ENCODE assay signal across 18 mouse cellular contexts in genomic region chr5:73971701-73972100, GRCm38 (mm10).
A peak's percentile ranks its signal among the peaks of the same experiment; 100 is the strongest.
DNase-seq lines count a peak whose midpoint lies in the region; ATAC-seq lines count a peak whose summit lies in the region.
"Had no signal": no experiment of that assay in that cellular context is flagged by ENCODE, and none has a peak within 500 bp of the region (broad histone marks: within the 10 kb centered on the region; RNA-seq: fewer than 3 reads in every experiment).

No protein-coding gene starts in this region.

- H3K4me2 ChIP-seq in embryonic facial prominence, embryonic 14.5 days (ENCODE audit: low read depth, low read length) = no peak overlapping the region

- H3K27me3 ChIP-seq in embryonic facial prominence, embryonic 14.5 days (replicated peaks; ENCODE audit: control insufficient read depth, insufficient read depth, low read length) = no peaks in the 10 kb centered on the region
- H3K27me3 ChIP-seq in embryonic facial prominence, embryonic 10.5 days (replicated peaks; ENCODE audit: low read depth, poor library complexity, severe bottlenecking) = no peaks in the 10 kb centered on the region
- H3K27me3 ChIP-seq in heart, embryonic 10.5 days (ENCODE audit: insufficient read depth, poor library complexity, severe bottlenecking) = no peaks in the 10 kb centered on the region

- H3K36me3 ChIP-seq in embryonic facial prominence, embryonic 14.5 days (ENCODE audit: control insufficient read depth, insufficient read depth, low read length) = no peaks in the 10 kb centered on the region
- H3K36me3 ChIP-seq in embryonic facial prominence, embryonic 10.5 days (replicated peaks) = no peaks in the 10 kb centered on the region
- no peaks in the 10 kb centered on the region for H3K36me3 ChIP-seq in heart, embryonic 10.5 days

- ATAC-seq in embryonic facial prominence, embryonic 14.5 days (ENCODE audit: low read depth) = no peak
- ATAC-seq: forebrain, postnatal 0 days; hindbrain, embryonic 16.5 days; intestine, postnatal 0 days had no signal

- no peaks in the 10 kb centered on the region for H3K9me3 ChIP-seq in embryonic facial prominence, embryonic 14.5 days (ENCODE audit: control insufficient read depth, low read length)
- H3K9me3 ChIP-seq in embryonic facial prominence, embryonic 10.5 days = no peaks in the 10 kb centered on the region
- no peaks in the 10 kb centered on the region for H3K9me3 ChIP-seq in heart, embryonic 10.5 days

- DNase-seq in embryonic facial prominence, embryonic 14.5 days (ENCODE audit: low spot score) = peak; percentile 29
- no peak for DNase-seq in embryonic facial prominence, embryonic 10.5 days (ENCODE audit: low spot score)
- DNase-seq in heart, adult 8-10 months (ENCODE audit: low spot score) = peak; percentile 23
- no peak for DNase-seq in heart, embryonic 10.5 days (ENCODE audit: low spot score)
- DNase-seq in urinary bladder, postnatal 14 days (ENCODE audit: low spot score) = peak; percentile 11
- DNase-seq in urinary bladder, postnatal 10 days (ENCODE audit: low spot score) = no peak
- no peak for DNase-seq in layer of hippocampus, postnatal 36 days
- no peak for DNase-seq in cerebellum, postnatal 36 days
- DNase-seq: adrenal gland, postnatal 36 days; B cell, adult 2 months; cerebellum, adult 9-10 months; forebrain, postnatal 0 days; midbrain, embryonic 14.5 days; thymus, adult 18-20 months had no signal

- H3K27ac ChIP-seq in embryonic facial prominence, embryonic 14.5 days (replicated peaks; ENCODE audit: low read depth, low read length) = no peak overlapping the region
- no peak overlapping the region for H3K27ac ChIP-seq in embryonic facial prominence, embryonic 10.5 days (replicated peaks)
- H3K27ac ChIP-seq in heart, embryonic 10.5 days = no peak overlapping the region
- H3K27ac ChIP-seq: liver, embryonic 14.5 days had no signal

- no peak overlapping the region for H3K9ac ChIP-seq in embryonic facial prominence, embryonic 14.5 days (ENCODE audit: low read depth, low read length)
- H3K9ac ChIP-seq: forebrain, postnatal 0 days; liver, embryonic 14.5 days had no signal

- WGBS in embryonic facial prominence, embryonic 14.5 days = 80% methylated on average over 5 of the region's 5 CpGs
- 92% methylated on average over 5 of the region's 5 CpGs for WGBS in embryonic facial prominence, embryonic 10.5 days
- WGBS in heart, embryonic 10.5 days = 87% methylated on average over 5 of the region's 5 CpGs

- no peak overlapping the region for H3K4me3 ChIP-seq in embryonic facial prominence, embryonic 14.5 days (ENCODE audit: low read depth, low read length)
- H3K4me3 ChIP-seq in embryonic facial prominence, embryonic 10.5 days = no peak overlapping the region
- no peak overlapping the region for H3K4me3 ChIP-seq in heart, embryonic 10.5 days
- H3K4me3 ChIP-seq: erythroblast, embryonic 14.5 days had no signal

- peaks cover 7% of the 10 kb centered on the region; the same call in 1 of the 2 replicates for H3K4me1 ChIP-seq in embryonic facial prominence, embryonic 14.5 days (ENCODE audit: control insufficient read depth, insufficient read depth, low read length)
- peaks cover 13% of the 10 kb centered on the region for H3K4me1 ChIP-seq in embryonic facial prominence, embryonic 10.5 days
- H3K4me1 ChIP-seq in heart, embryonic 10.5 days = 0 out of 2 replicates have a peak, but pooled peaks cover 4% of the 10 kb centered on the region

Comparison
In these comparisons a context has a peak if more than half of its experiments do, and no peak if none do; other contexts are left out.
1. DNase-seq: peak in embryonic facial prominence, embryonic 14.5 days (single experiment), heart, adult 8-10 months (single experiment) and urinary bladder, postnatal 14 days (single experiment); none in embryonic facial prominence, embryonic 10.5 days (single experiment), heart, embryonic 10.5 days (single experiment), urinary bladder, postnatal 10 days (single experiment), layer of hippocampus, postnatal 36 days (0 of 2) and cerebellum, postnatal 36 days (0 of 2).